Mouse (Mus musculus) liver, embryonic 15.5 days (tissue): Measurements from ENCODE around the gene Gm17535. TPM values are rescaled to one million over a fixed set of nuclear protein-coding genes. Genes with fewer than 3 reads are reported as not detected.
"Not testable (repeated sequence)": the region's sequence is repeated elsewhere in the genome, so short reads cannot be mapped to it uniquely, and the experiment has no call there.

Source experiments
- ATAC-seq: fragments of 200-750 bp; cut with Nextera tagmentation; 2 replicates; pipeline ENCODE4 v1.8.0; 2017; ENCODE audit warnings: moderate number of reproducible peaks, mild to moderate bottlenecking, moderate library complexity; ENCODE audit not compliant: insufficient read depth
- H3K27ac ChIP-seq: fragments of 300-500 bp; sonication (generic); replicated peaks from 2 replicates; pipeline ENCODE4 v1.5.1; 2015; ENCODE audit warnings: mild to moderate bottlenecking, inconsistent platforms
- H3K27me3 ChIP-seq: fragments of 300-500 bp; sonication (generic); 2 replicates; pipeline ENCODE4 v1.6.1; 2015; ENCODE audit warnings: mild to moderate bottlenecking, inconsistent platforms
- H3K36me3 ChIP-seq: fragments of 300-500 bp; sonication (generic); replicated peaks from 2 replicates; pipeline ENCODE4 v1.6.1; 2015; ENCODE audit warnings: moderate library complexity, mild to moderate bottlenecking, inconsistent platforms
- H3K4me1 ChIP-seq: fragments of 300-500 bp; sonication (generic); replicated peaks from 2 replicates; pipeline ENCODE4 v1.6.1; 2015; ENCODE audit warnings: inconsistent platforms
- H3K4me2 ChIP-seq: fragments of 300-500 bp; sonication (generic); 2 replicates; pipeline ENCODE4 v1.6.1; 2015; ENCODE audit warnings: moderate library complexity, mild to moderate bottlenecking, inconsistent platforms
- H3K4me3 ChIP-seq: fragments of 300-500 bp; sonication (generic); replicated peaks from 2 replicates; pipeline ENCODE4 v1.5.1; 2015; ENCODE audit warnings: mild to moderate bottlenecking, inconsistent platforms
- H3K9ac ChIP-seq: fragments of 300-500 bp; sonication (generic); 2 replicates; pipeline ENCODE4 v1.6.1; 2015; ENCODE audit warnings: moderate library complexity, mild to moderate bottlenecking, inconsistent platforms
- H3K9me3 ChIP-seq: fragments of 300-500 bp; sonication (generic); replicated peaks from 2 replicates; pipeline ENCODE4 v1.6.1; 2016; ENCODE audit warnings: inconsistent platforms
- WGBS: fragments of 180-500 bp; shearing (Covaris S2); methylation state at CpG from one replicate; pipeline ENCODE4 v1.1.7; 2015; ENCODE audit warnings: mixed read lengths; ENCODE audit not compliant: insufficient replicate concordance; 5-methylcytosine and 5-hydroxymethylcytosine counted together
- microRNA-seq: library from miRNA; unstranded; fragments of <30 nt; microRNA quantifications from one replicate; pipeline ENCODE4, GENCODE M21; 2016
- polyA plus RNA-seq: library from polyadenylated mRNA; unstranded; fragments of >200 nt; fragmentation: Nextera tagmentation; extraction: Ambion mirVana; gene quantifications from 2 replicates; pipeline ENCODE4 v1.2.1, GENCODE M21; 2015

Gm17535 gene
- polyA plus RNA-seq, 1 experiment from 2014 or later = not detected

GRCm38 (mm10) chr9:3026136-3026535 lies 8.3 kb upstream of the Gm17535 start:
- not testable (repeated sequence) for H3K27me3 ChIP-seq, H3K9ac ChIP-seq, H3K27ac ChIP-seq, H3K36me3 ChIP-seq, ATAC-seq, H3K4me3 ChIP-seq, H3K4me1 ChIP-seq, H3K4me2 ChIP-seq, H3K9me3 ChIP-seq
- WGBS = 58% methylated on average over 5 of the region's 5 CpGs

GRCm38 (mm10) chr9:3026741-3027140 lies 7.7 kb upstream of the Gm17535 start:
- not testable (repeated sequence) for H3K4me3 ChIP-seq, H3K36me3 ChIP-seq, H3K9ac ChIP-seq, H3K4me2 ChIP-seq, H3K27me3 ChIP-seq, ATAC-seq, H3K4me1 ChIP-seq, H3K9me3 ChIP-seq, H3K27ac ChIP-seq
- 50% methylated on average over 9 of the region's 9 CpGs for WGBS

GRCm38 (mm10) chr9:3027200-3027599 lies 7.2 kb upstream of the Gm17535 start:
- H3K36me3 ChIP-seq, H3K4me1 ChIP-seq, H3K9me3 ChIP-seq, H3K27ac ChIP-seq, H3K27me3 ChIP-seq, H3K4me2 ChIP-seq, H3K9ac ChIP-seq, ATAC-seq, H3K4me3 ChIP-seq: not testable (repeated sequence)
- WGBS = 59% methylated on average over 9 of the region's 9 CpGs

- not testable (repeated sequence) for H3K9me3 ChIP-seq, H3K36me3 ChIP-seq, H3K4me3 ChIP-seq, H3K4me1 ChIP-seq, H3K27me3 ChIP-seq, H3K9ac ChIP-seq, H3K4me2 ChIP-seq, ATAC-seq, H3K27ac ChIP-seq
- WGBS = 51% methylated on average over 13 of the region's 16 CpGs
Measured at GRCm38 (mm10) chr9:3029276-3030000, 5.0 kb upstream of the Gm17535 start.

GRCm38 (mm10) chr9:3030677-3031318 lies 3.6 kb upstream of the Gm17535 start:
- ATAC-seq, H3K36me3 ChIP-seq, H3K27me3 ChIP-seq, H3K4me1 ChIP-seq, H3K4me3 ChIP-seq, H3K27ac ChIP-seq, H3K9ac ChIP-seq, H3K9me3 ChIP-seq, H3K4me2 ChIP-seq: not testable (repeated sequence)
- WGBS = 64% methylated on average over 4 of the region's 10 CpGs

GRCm38 (mm10) chr9:3036577-3036976 lies 2.2 kb downstream of the Gm17535 start, which contains the start of gene Gm10715:
TSS of gene Gm10715 (plus strand) at chr9:3036877.
- not testable (repeated sequence) for ATAC-seq, H3K27me3 ChIP-seq, H3K9me3 ChIP-seq, H3K4me1 ChIP-seq, H3K4me2 ChIP-seq, H3K36me3 ChIP-seq, H3K9ac ChIP-seq, H3K27ac ChIP-seq, H3K4me3 ChIP-seq
- WGBS = 69% methylated on average over 8 of the region's 8 CpGs

- H3K36me3 ChIP-seq, H3K27ac ChIP-seq, ATAC-seq, H3K4me3 ChIP-seq, H3K9ac ChIP-seq, H3K4me2 ChIP-seq, H3K9me3 ChIP-seq, H3K4me1 ChIP-seq, H3K27me3 ChIP-seq: not testable (repeated sequence)
- WGBS = 46% methylated on average over 4 of the region's 4 CpGs
Measured at GRCm38 (mm10) chr9:3038161-3038560, 3.8 kb downstream of the Gm17535 start.

Small RNA genes lying within 50 kb of the gene (microRNA-seq; reads per million reads assigned to microRNA genes)
- not detected for gene Mir101c

Other genes with a start within 250 kb of the Gm17535 start
- gene Gm10722, start 33.7 kb upstream of the Gm17535 start, polyA plus RNA-seq = not detected in 2 replicates
- not detected in 2 replicates for gene Gm11168, start 31.3 kb upstream of the Gm17535 start, polyA plus RNA-seq
- not detected in 2 replicates for gene Gm10721, start 21.5 kb upstream of the Gm17535 start, polyA plus RNA-seq
- not detected in 2 replicates for gene Gm10720, start 18.9 kb upstream of the Gm17535 start, polyA plus RNA-seq
- not detected in 2 replicates for gene Gm10719, start 17.2 kb upstream of the Gm17535 start, polyA plus RNA-seq
- gene Gm10718, start 11.1 kb upstream of the Gm17535 start, polyA plus RNA-seq = not detected in 2 replicates
- not detected in 2 replicates for gene Gm10717, start 9.2 kb upstream of the Gm17535 start, polyA plus RNA-seq
- gene Gm10715, start 2.3 kb downstream of the Gm17535 start, polyA plus RNA-seq = not detected in 2 replicates